In genomic region chr13:96405518-96405917, GRCm38 (mm10) we compare ENCODE assay signal across 29 mouse cellular contexts. TPM values are rescaled to one million over a fixed set of nuclear protein-coding genes. Genes with fewer than 3 reads are reported as not detected.
DNase-seq lines count a peak whose midpoint lies in the region; ATAC-seq and TF ChIP-seq lines count a peak whose summit lies in the region.
"Had no signal": no experiment of that assay in that cellular context is flagged by ENCODE, and none has a peak within 500 bp of the region (broad histone marks: within the 10 kb centered on the region; RNA-seq: fewer than 3 reads in every experiment).

No protein-coding gene starts in this region.

- H3K4me3 ChIP-seq in forebrain, embryonic 16.5 days (replicated peaks; ENCODE audit: low read length): no peak overlapping the region
- no peak overlapping the region for H3K4me3 ChIP-seq in forebrain, embryonic 15.5 days
- no peak overlapping the region for H3K4me3 ChIP-seq in midbrain, embryonic 11.5 days (ENCODE audit: low read depth, low read length)
- no peak overlapping the region for H3K4me3 ChIP-seq in midbrain, embryonic 13.5 days (replicated peaks)
- no peak overlapping the region for H3K4me3 ChIP-seq in left cerebral cortex, adult 2 months
- H3K4me3 ChIP-seq: embryonic facial prominence, embryonic 13.5 days; embryonic facial prominence, embryonic 15.5 days; erythroblast, embryonic 14.5 days; forebrain, embryonic 10.5 days; forebrain, embryonic 12.5 days had no signal

- ATAC-seq in forebrain, embryonic 16.5 days: 0 out of 2 replicates have a peak, but pooled peaks have one; percentile 57
- ATAC-seq in forebrain, embryonic 15.5 days (replicated peaks): no peak
- ATAC-seq in frontal cortex, adult (ENCODE audit: low TSS enrichment): peak; percentile 93
- ATAC-seq in midbrain, embryonic 11.5 days (ENCODE audit: low FRiP score): no peak
- ATAC-seq in midbrain, embryonic 13.5 days: no peak
- ATAC-seq: activated CD4-positive, CD25-positive, alpha-beta regulatory T cell, adult 4 months; CD4-positive, CD25-positive, alpha-beta regulatory T cell, adult 4 months; Patski had no signal

- no peak overlapping the region for H3K27ac ChIP-seq in forebrain, embryonic 16.5 days (ENCODE audit: low read length)
- no peak overlapping the region for H3K27ac ChIP-seq in forebrain, embryonic 15.5 days (replicated peaks)
- H3K27ac ChIP-seq in midbrain, embryonic 11.5 days (ENCODE audit: low read depth, low read length): no peak overlapping the region
- no peak overlapping the region for H3K27ac ChIP-seq in midbrain, embryonic 13.5 days
- H3K27ac ChIP-seq in left cerebral cortex, adult 2 months: no peak overlapping the region
- H3K27ac ChIP-seq: embryonic facial prominence, embryonic 13.5 days; embryonic facial prominence, embryonic 15.5 days; forebrain, embryonic 10.5 days; forebrain, embryonic 12.5 days had no signal

- no peak overlapping the region for H3K4me2 ChIP-seq in forebrain, embryonic 16.5 days (ENCODE audit: low read length)
- H3K4me2 ChIP-seq in forebrain, embryonic 15.5 days (replicated peaks): no peak overlapping the region
- no peak overlapping the region for H3K4me2 ChIP-seq in midbrain, embryonic 11.5 days
- no peak overlapping the region for H3K4me2 ChIP-seq in midbrain, embryonic 13.5 days (replicated peaks)
- H3K4me2 ChIP-seq: embryonic facial prominence, embryonic 13.5 days; embryonic facial prominence, embryonic 15.5 days; forebrain, embryonic 12.5 days had no signal

- H3K9me3 ChIP-seq in forebrain, embryonic 16.5 days (ENCODE audit: control insufficient read depth, low read length): no peaks in the 10 kb centered on the region
- H3K9me3 ChIP-seq in forebrain, embryonic 15.5 days: no peaks in the 10 kb centered on the region
- no peaks in the 10 kb centered on the region for H3K9me3 ChIP-seq in midbrain, embryonic 11.5 days (ENCODE audit: control insufficient read depth, low read length)
- no peaks in the 10 kb centered on the region for H3K9me3 ChIP-seq in midbrain, embryonic 13.5 days
- H3K9me3 ChIP-seq: embryonic facial prominence, embryonic 13.5 days; embryonic facial prominence, embryonic 15.5 days; forebrain, embryonic 10.5 days; forebrain, embryonic 12.5 days; G1E had no signal

- intact Hi-C loops in left cerebral cortex, adult 2 months (cut with DNase I): no loop called here

- TF ChIP-seq CTCF in left cerebral cortex, adult 2 months (IDR thresholded peaks at IDR 0.05): no peak

- H3K36me3 ChIP-seq in forebrain, embryonic 16.5 days (ENCODE audit: control insufficient read depth, insufficient read depth): peaks cover 25% of the 10 kb centered on the region
- peaks cover 60% of the 10 kb centered on the region for H3K36me3 ChIP-seq in forebrain, embryonic 15.5 days
- H3K36me3 ChIP-seq in midbrain, embryonic 11.5 days (ENCODE audit: control insufficient read depth, insufficient read depth, low read length): peaks cover 25% of the 10 kb centered on the region
- peaks cover 62% of the 10 kb centered on the region for H3K36me3 ChIP-seq in midbrain, embryonic 13.5 days

- H3K27me3 ChIP-seq in forebrain, embryonic 16.5 days (replicated peaks; ENCODE audit: control insufficient read depth, insufficient read depth, low read length): no peaks in the 10 kb centered on the region
- H3K27me3 ChIP-seq in forebrain, embryonic 15.5 days: no peaks in the 10 kb centered on the region
- no peaks in the 10 kb centered on the region for H3K27me3 ChIP-seq in midbrain, embryonic 11.5 days (ENCODE audit: control insufficient read depth, insufficient read depth, low read length)
- H3K27me3 ChIP-seq in midbrain, embryonic 13.5 days: no peaks in the 10 kb centered on the region
- H3K27me3 ChIP-seq: CH12.LX; embryonic facial prominence, embryonic 13.5 days; embryonic facial prominence, embryonic 15.5 days; forebrain, embryonic 12.5 days; Patski had no signal

- no peak overlapping the region for H3K9ac ChIP-seq in forebrain, embryonic 16.5 days (replicated peaks; ENCODE audit: low read depth, low read length)
- H3K9ac ChIP-seq in forebrain, embryonic 15.5 days (replicated peaks): no peak overlapping the region
- no peak overlapping the region for H3K9ac ChIP-seq in midbrain, embryonic 11.5 days (ENCODE audit: low read length)
- no peak overlapping the region for H3K9ac ChIP-seq in midbrain, embryonic 13.5 days (replicated peaks)
- H3K9ac ChIP-seq: embryonic facial prominence, embryonic 13.5 days; embryonic facial prominence, embryonic 15.5 days; forebrain, embryonic 12.5 days had no signal

- 90% methylated on average over 2 of the region's 2 CpGs for WGBS in forebrain, embryonic 16.5 days
- 92% methylated on average over 2 of the region's 2 CpGs for WGBS in forebrain, embryonic 15.5 days
- WGBS in midbrain, embryonic 11.5 days: 100% methylated on average over 2 of the region's 2 CpGs
- 94% methylated on average over 2 of the region's 2 CpGs for WGBS in midbrain, embryonic 13.5 days

- DNase-seq in frontal cortex, postnatal 25 days (ENCODE audit: low spot score in 2 of 2): no peak
- peak; percentile 26 for DNase-seq in midbrain, embryonic 11.5 days (ENCODE audit: low spot score, missing footprints)
- DNase-seq in brain, adult 2 months (ENCODE audit: low read depth, low spot score): peak; percentile 61
- DNase-seq in left cerebral cortex, adult 2 months (ENCODE audit: extremely low spot score in 1 of 2, low spot score in 2 of 2): no peak
- DNase-seq: adrenal gland, adult 8-10 months; adrenal gland, postnatal 14 days; adrenal gland, postnatal 36 days; B cell, adult 2 months; cerebellum, adult 11 months; cerebellum, adult 18-20 months; cerebellum, adult 8-10 months; cerebellum, adult 9-11 months; cerebellum, postnatal 14 days; cerebellum, postnatal 36 days; embryo, embryonic 11 days had no signal

- peaks cover 3% of the 10 kb centered on the region; the same call in 1 of the 2 replicates for H3K4me1 ChIP-seq in forebrain, embryonic 16.5 days (replicated peaks; ENCODE audit: control insufficient read depth, insufficient read depth, low read length)
- H3K4me1 ChIP-seq in forebrain, embryonic 15.5 days: 0 out of 2 replicates have a peak, but pooled peaks cover 3% of the 10 kb centered on the region
- no peaks in the 10 kb centered on the region for H3K4me1 ChIP-seq in midbrain, embryonic 11.5 days (ENCODE audit: control insufficient read depth, insufficient read depth, low read length)
- no peaks in the 10 kb centered on the region for H3K4me1 ChIP-seq in midbrain, embryonic 13.5 days (replicated peaks)
- H3K4me1 ChIP-seq: embryonic facial prominence, embryonic 15.5 days; forebrain, embryonic 10.5 days; forebrain, embryonic 12.5 days had no signal

RNA-seq across cellular contexts. Expression of gene Poc5, which starts 17.4 kb away (rescaled TPM):
- polyA plus RNA-seq in forebrain, embryonic 16.5 days (2015; fragmentation: Nextera tagmentation; extraction: Ambion mirVana): 24.3 and 27.7 TPM in 2 replicates
- polyA plus RNA-seq in forebrain, embryonic 15.5 days (2015; fragmentation: Nextera tagmentation; extraction: Ambion mirVana): 26.2 and 27.1 TPM in 2 replicates
- 28.5 and 31.5 TPM in 2 replicates for polyA plus RNA-seq in midbrain, embryonic 11.5 days (2014; fragmentation: Nextera tagmentation; extraction: Ambion mirVana)
- 22.5 and 23.3 TPM in 2 replicates for polyA plus RNA-seq in midbrain, embryonic 13.5 days (2015; fragmentation: Nextera tagmentation; extraction: Ambion mirVana)
- 10 to 100 TPM; 30.7 to 35.1 TPM for total RNA-seq in left cerebral cortex, adult 2 months (2021)

Comparison
In these comparisons a context has a peak if more than half of its experiments do, and no peak if none do; other contexts are left out.
1. ATAC-seq: peak in forebrain, embryonic 16.5 days (single experiment) and frontal cortex, adult (single experiment); none in forebrain, embryonic 15.5 days (single experiment), midbrain, embryonic 11.5 days (single experiment) and midbrain, embryonic 13.5 days (single experiment).
2. DNase-seq: peak in midbrain, embryonic 11.5 days (single experiment) and brain, adult 2 months (single experiment); none in frontal cortex, postnatal 25 days (0 of 2) and left cerebral cortex, adult 2 months (0 of 2).